Mouse (Mus musculus) midbrain, embryonic 12.5 days (tissue): ENCODE data around the gene Hes7. TPM values are rescaled to one million over a fixed set of nuclear protein-coding genes. Genes with fewer than 3 reads are reported as not detected.
A peak's percentile ranks its signal among the peaks of the same experiment; 100 is the strongest.
"Not testable (repeated sequence)": the region's sequence is repeated elsewhere in the genome, so short reads cannot be mapped to it uniquely, and the experiment has no call there.

Experiments
- ATAC-seq: fragments of 200-750 bp; cut with Nextera tagmentation; 2 replicates; pipeline ENCODE4 v1.8.0; 2017; ENCODE audit warnings: low read depth, moderate TSS enrichment, moderate library complexity; ENCODE audit not compliant: low FRiP score
- H3K27ac ChIP-seq: fragments of 300-500 bp; sonication (generic); replicated peaks from 2 replicates; pipeline ENCODE4 v1.5.1; 2016; ENCODE audit warnings: mild to moderate bottlenecking
- H3K27me3 ChIP-seq: fragments of 300-500 bp; sonication (generic); 2 replicates; pipeline ENCODE4 v1.6.1; 2016; ENCODE audit warnings: mild to moderate bottlenecking
- H3K36me3 ChIP-seq: fragments of 300-500 bp; sonication (generic); 2 replicates; pipeline ENCODE4 v1.6.1; 2016
- H3K4me1 ChIP-seq: fragments of 300-500 bp; sonication (generic); 2 replicates; pipeline ENCODE4 v1.6.1; 2016
- H3K4me2 ChIP-seq: fragments of 300-500 bp; sonication (generic); replicated peaks from 2 replicates; pipeline ENCODE4 v1.6.1; 2016; ENCODE audit warnings: mild to moderate bottlenecking, moderate library complexity
- H3K4me3 ChIP-seq: fragments of 300-500 bp; sonication (generic); 2 replicates; pipeline ENCODE4 v1.5.1; 2016; ENCODE audit warnings: mild to moderate bottlenecking
- H3K9ac ChIP-seq: fragments of 300-500 bp; sonication (generic); replicated peaks from 2 replicates; pipeline ENCODE4 v1.6.1; 2016; ENCODE audit warnings: mild to moderate bottlenecking, moderate library complexity
- H3K9me3 ChIP-seq: fragments of 300-500 bp; sonication (generic); 2 replicates; pipeline ENCODE4 v1.6.1; 2016; ENCODE audit warnings: mild to moderate bottlenecking
- WGBS: fragments of 180-500 bp; shearing (Covaris S2); methylation state at CpG from one replicate; pipeline ENCODE4 v1.1.7; 2016; 5-methylcytosine and 5-hydroxymethylcytosine counted together
- polyA plus RNA-seq: library from polyadenylated mRNA; unstranded; fragments of >200 nt; fragmentation: Nextera tagmentation; extraction: Ambion mirVana; gene quantifications from 2 replicates; pipeline ENCODE4 v1.2.1, GENCODE M21; 2016

Gene Hes7
- polyA plus RNA-seq, 1 experiment from 2014 or later: 0.38 TPM

- H3K27ac ChIP-seq: 0 out of 2 replicates have a peak overlapping the region, but pooled peaks have one; percentile 96
- H3K4me2 ChIP-seq: peak overlapping the region; percentile 83
- H3K4me3 ChIP-seq: peak overlapping the region; percentile 99
- 93% methylated on average over 12 of the region's 12 CpGs for WGBS
- ATAC-seq: no peak
- H3K9me3 ChIP-seq: no peaks in the 10 kb centered on the region
- no peaks in the 10 kb centered on the region for H3K27me3 ChIP-seq
- peaks cover 29% of the 10 kb centered on the region for H3K36me3 ChIP-seq
- H3K4me1 ChIP-seq: peaks cover 39% of the 10 kb centered on the region
- peak overlapping the region; percentile 99 for H3K9ac ChIP-seq
Measured at GRCm38 (mm10) chr11:69089616-69090290, 30.5 kb upstream of the Hes7 start.

- WGBS: 69% methylated on average over 6 of the region's 6 CpGs
- no peak overlapping the region for H3K4me3 ChIP-seq
- ATAC-seq: no peak
Measured at GRCm38 (mm10) chr11:69090367-69090766, 29.8 kb upstream of the Hes7 start.

GRCm38 (mm10) chr11:69091566-69092385, 28.4 kb upstream of the Hes7 start:
- no peak for ATAC-seq
- H3K27ac ChIP-seq: no peak overlapping the region
- H3K4me3 ChIP-seq: no peak overlapping the region
- no peak overlapping the region for H3K9ac ChIP-seq
- no peaks in the 10 kb centered on the region for H3K9me3 ChIP-seq
- no peak overlapping the region for H3K4me2 ChIP-seq
- H3K27me3 ChIP-seq: peaks cover 6% of the 10 kb centered on the region
- peaks cover 29% of the 10 kb centered on the region for H3K36me3 ChIP-seq
- peaks cover 53% of the 10 kb centered on the region for H3K4me1 ChIP-seq
- 58% methylated on average over 7 of the region's 7 CpGs for WGBS

More at GRCm38 (mm10) chr11:69090367-69090766, 29.8 kb upstream of the Hes7 start:
- Histone ChIP-seq H3K27me3 (no peaks in the 10 kb centered on the region), H3K27ac (no peak overlapping the region), H3K4me1 (peaks cover 41% of the 10 kb centered on the region), H3K9ac (peak overlapping the region; percentile 31; the same call in 1 of the 2 replicates), H3K36me3 (peaks cover 29% of the 10 kb centered on the region), H3K9me3 (no peaks in the 10 kb centered on the region), H3K4me2 (no peak overlapping the region)

DNA sequence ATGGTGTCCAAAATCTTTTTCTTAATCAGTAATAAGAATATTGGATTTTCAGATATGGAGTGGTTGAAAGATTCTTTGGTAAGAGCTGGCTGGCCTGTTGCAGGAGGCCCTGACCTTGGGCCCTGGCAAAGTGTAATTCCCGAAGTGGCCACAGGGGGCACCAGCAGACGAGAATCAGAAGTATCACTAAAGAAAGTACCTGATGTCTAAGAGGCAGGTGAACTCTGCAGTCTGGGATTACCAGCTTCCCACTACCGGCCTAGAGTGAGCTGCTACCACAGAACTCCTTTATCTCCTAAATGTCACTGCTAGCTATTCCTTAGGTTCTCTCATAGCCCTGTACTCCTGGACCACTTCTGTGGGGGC, 27.8 kb upstream of the Hes7 start:
- H3K4me3 ChIP-seq: no peak overlapping the region
- H3K27me3 ChIP-seq: peaks cover 6% of the 10 kb centered on the region
- H3K36me3 ChIP-seq: peaks cover 29% of the 10 kb centered on the region
- H3K27ac ChIP-seq: no peak overlapping the region
- no peak for ATAC-seq
- H3K4me2 ChIP-seq: no peak overlapping the region
- peaks cover 59% of the 10 kb centered on the region for H3K4me1 ChIP-seq
- no peaks in the 10 kb centered on the region for H3K9me3 ChIP-seq
- 9% methylated on average over 3 of the region's 3 CpGs for WGBS
- no peak overlapping the region for H3K9ac ChIP-seq

GRCm38 (mm10) chr11:69092871-69093270, 27.3 kb upstream of the Hes7 start:
- 80% methylated on average over 4 of the region's 4 CpGs for WGBS
- Histone ChIP-seq H3K27ac (no peak overlapping the region), H3K27me3 (peaks cover 6% of the 10 kb centered on the region), H3K36me3 (peaks cover 29% of the 10 kb centered on the region), H3K4me3 (no peak overlapping the region), H3K9me3 (no peaks in the 10 kb centered on the region), H3K4me2 (no peak overlapping the region), H3K9ac (no peak overlapping the region), H3K4me1 (peaks cover 61% of the 10 kb centered on the region)
- no peak for ATAC-seq

DNA sequence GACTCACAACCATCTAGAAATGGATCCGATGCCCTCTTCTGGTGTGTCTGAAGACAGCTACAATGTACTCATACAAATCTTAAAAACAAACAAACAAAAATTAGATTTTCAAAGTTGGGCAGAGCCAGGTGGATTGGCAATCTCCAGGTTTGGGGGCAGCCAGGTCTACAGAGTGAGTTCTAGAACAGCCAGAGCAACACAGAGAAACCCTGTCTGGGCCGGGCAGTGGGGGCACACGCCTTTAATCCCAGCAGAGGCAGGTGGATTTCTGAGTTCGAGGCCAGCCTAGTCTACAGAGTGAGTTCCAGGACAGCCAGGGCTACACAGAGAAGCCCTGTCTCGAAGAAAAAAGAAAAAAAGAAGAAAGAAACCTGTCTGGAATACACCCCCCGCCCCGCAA, 26.3 kb upstream of the Hes7 start:
- not testable (repeated sequence) for H3K9ac ChIP-seq, H3K27me3 ChIP-seq, H3K9me3 ChIP-seq, ATAC-seq, H3K4me2 ChIP-seq, H3K4me3 ChIP-seq, H3K27ac ChIP-seq
- Histone ChIP-seq H3K4me1 (peaks cover 70% of the 10 kb centered on the region), H3K36me3 (peaks cover 29% of the 10 kb centered on the region)
- 91% methylated on average over 7 of the region's 7 CpGs for WGBS

GRCm38 (mm10) chr11:69094697-69095429, 25.3 kb upstream of the Hes7 start, which contains the start of gene Per1:
Per1 (plus strand) TSS chr11:69095217.
- H3K27me3 ChIP-seq: peaks cover 6% of the 10 kb centered on the region
- peak within 1 kb of the TSS; percentile 63 for H3K27ac ChIP-seq
- WGBS: under 1% methylated on average over 37 of the region's 37 CpGs
- peak; percentile 90 for ATAC-seq
- peak within 1 kb of the TSS; percentile 56 for H3K9ac ChIP-seq
- H3K9me3 ChIP-seq: no peaks in the 10 kb centered on the region
- H3K4me1 ChIP-seq: peaks cover 69% of the 10 kb centered on the region
- H3K4me3 ChIP-seq: peak within 1 kb of the TSS; percentile 48
- peaks cover 26% of the 10 kb centered on the region for H3K36me3 ChIP-seq
- H3K4me2 ChIP-seq: peak within 1 kb of the TSS; percentile 89

GRCm38 (mm10) chr11:69095511-69096231, 24.5 kb upstream of the Hes7 start:
- Histone ChIP-seq H3K36me3 (peaks cover 18% of the 10 kb centered on the region), H3K4me3 (peak overlapping the region; percentile 48), H3K27me3 (peaks cover 6% of the 10 kb centered on the region), H3K4me1 (peaks cover 69% of the 10 kb centered on the region), H3K4me2 (peak overlapping the region; percentile 89), H3K9ac (peak overlapping the region; percentile 56), H3K9me3 (no peaks in the 10 kb centered on the region), H3K27ac (peak overlapping the region; percentile 49; the same call in 1 of the 2 replicates)
- ATAC-seq: no peak
- 3% methylated on average over 27 of the region's 27 CpGs for WGBS

DNA sequence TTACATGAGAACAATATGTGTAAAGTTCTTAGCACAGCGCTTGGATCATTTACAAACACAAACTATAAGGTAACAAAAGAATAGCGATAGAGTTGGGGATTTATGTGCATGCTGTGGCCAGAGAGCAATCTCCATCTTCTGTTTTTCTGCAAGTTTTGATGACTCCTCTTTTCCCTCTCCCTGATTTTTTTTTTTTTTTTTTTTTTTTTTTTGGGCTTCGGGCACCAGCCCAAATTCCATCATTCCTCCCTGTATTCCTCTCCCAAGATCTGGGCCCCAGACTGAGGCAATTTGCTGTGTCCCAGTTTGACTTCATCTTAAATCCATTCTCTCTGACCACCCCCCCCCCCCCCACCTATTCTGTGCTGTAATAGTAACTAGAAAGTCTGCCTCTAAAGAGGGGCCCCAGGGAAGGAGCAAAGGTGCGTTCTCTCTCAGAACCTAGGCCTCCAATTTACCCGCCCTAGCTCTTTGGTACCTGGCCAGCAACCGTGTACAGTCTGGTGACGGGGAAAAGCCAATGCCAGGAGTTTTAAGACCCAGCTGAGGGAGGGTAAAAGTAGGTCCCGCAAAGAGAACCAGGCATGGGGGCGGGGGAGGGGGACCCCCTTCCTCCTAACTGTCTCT, 23.7 kb upstream of the Hes7 start:
- H3K9me3 ChIP-seq: no peaks in the 10 kb centered on the region
- ATAC-seq: no peak
- WGBS: 16% methylated on average over 9 of the region's 9 CpGs
- H3K36me3 ChIP-seq: peaks cover 18% of the 10 kb centered on the region
- peak overlapping the region; percentile 31 for H3K4me3 ChIP-seq
- peak overlapping the region; percentile 92 for H3K4me2 ChIP-seq
- H3K9ac ChIP-seq: peak overlapping the region; percentile 38
- H3K27ac ChIP-seq: peak overlapping the region; percentile 81; the same call in 1 of the 2 replicates
- H3K27me3 ChIP-seq: peaks cover 6% of the 10 kb centered on the region
- H3K4me1 ChIP-seq: peaks cover 65% of the 10 kb centered on the region

DNA sequence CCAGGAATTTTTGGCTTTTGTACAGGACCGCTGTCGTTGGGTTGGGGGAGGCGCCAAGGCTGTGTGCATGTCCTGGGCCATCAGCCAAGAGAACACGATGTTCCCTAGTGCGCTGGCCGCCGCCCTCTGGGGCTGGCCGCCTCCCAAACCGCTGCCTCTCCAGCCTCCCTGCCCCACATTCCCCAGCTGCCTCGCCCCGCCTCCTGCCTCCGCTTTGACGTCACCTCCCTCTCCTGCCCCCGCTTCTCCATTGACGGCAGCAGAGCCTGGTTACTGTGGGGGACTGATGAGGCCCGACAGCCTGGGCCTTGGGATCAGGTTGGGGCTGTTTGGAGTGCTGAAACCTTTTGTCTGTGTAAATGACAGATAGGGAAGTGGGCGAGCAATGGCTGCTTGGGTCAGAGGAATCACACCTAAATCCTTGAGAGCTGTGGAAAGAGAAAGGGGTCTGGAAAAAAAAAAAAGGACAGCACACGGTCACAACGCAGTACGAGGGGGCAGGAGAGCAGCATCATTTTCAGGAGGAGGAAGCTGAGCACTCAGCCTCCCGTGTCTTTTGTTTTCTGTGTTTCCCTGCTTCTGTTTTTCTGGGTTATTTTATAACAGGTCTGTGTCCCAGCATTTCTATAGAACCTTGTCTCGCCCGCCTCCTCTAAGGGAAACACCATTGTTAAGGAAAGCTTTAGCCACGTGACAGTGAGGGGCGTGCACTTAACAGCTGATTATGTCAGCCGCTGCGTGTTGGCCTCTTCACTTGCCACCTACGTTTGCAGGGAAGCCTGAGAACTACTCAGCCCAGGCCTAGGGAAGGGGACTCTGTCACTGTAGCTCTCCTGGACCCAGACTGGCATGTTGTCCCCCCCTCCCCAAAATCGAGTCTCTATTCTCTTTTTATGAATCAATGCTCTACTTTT, 23.0 kb upstream of the Hes7 start:
- Histone ChIP-seq H3K4me3 (peak overlapping the region; percentile 31), H3K9me3 (no peaks in the 10 kb centered on the region), H3K36me3 (peaks cover 20% of the 10 kb centered on the region), H3K4me1 (peaks cover 60% of the 10 kb centered on the region), H3K27ac (peak overlapping the region; percentile 81), H3K9ac (peak overlapping the region; percentile 38), H3K4me2 (peak overlapping the region; percentile 92), H3K27me3 (peaks cover 6% of the 10 kb centered on the region)
- ATAC-seq: no peak
- 3% methylated on average over 28 of the region's 29 CpGs for WGBS
